Mouse (Mus musculus): Measurements from ENCODE around the gene Pde2a. TPM values are rescaled to one million over a fixed set of nuclear protein-coding genes. Genes with fewer than 3 reads are reported as not detected.
A peak's percentile ranks its signal among the peaks of the same experiment; 100 is the strongest.

The Pde2a gene
- polyA plus RNA-seq, 1 experiment from 2014 or later: 12.7 TPM

- no peak for ATAC-seq (replicated peaks; ENCODE audit: extremely low read depth, insufficient read depth, low FRiP score)
- Histone ChIP-seq H3K4me3 (ENCODE audit: low read length) (no peak overlapping the region), H3K9ac (ENCODE audit: low read length) (no peak overlapping the region), H3K9me3 (replicated peaks; ENCODE audit: control insufficient read depth, low read length) (no peaks in the 10 kb centered on the region), H3K4me2 (ENCODE audit: low read depth, low read length) (no peak overlapping the region), H3K27me3 (ENCODE audit: control insufficient read depth, insufficient read depth, low read length) (no peaks in the 10 kb centered on the region), H3K36me3 (ENCODE audit: control insufficient read depth, insufficient read depth) (no peaks in the 10 kb centered on the region), H3K27ac (ENCODE audit: low read length) (no peak overlapping the region), H3K4me1 (ENCODE audit: control insufficient read depth, insufficient read depth, low read length) (peaks cover 13% of the 10 kb centered on the region)
- WGBS: 58% methylated on average over 4 of the region's 4 CpGs
Observed at GRCm38 (mm10) chr7:101479841-101480240, 58.4 kb downstream of the Pde2a start.

GRCm38 (mm10) chr7:101480671-101481070, 59.2 kb downstream of the Pde2a start:
- 61% methylated on average over 6 of the region's 6 CpGs for WGBS
- H3K9ac ChIP-seq (ENCODE audit: low read length): no peak overlapping the region
- no peak overlapping the region for H3K27ac ChIP-seq (ENCODE audit: low read length)
- H3K4me2 ChIP-seq (ENCODE audit: low read depth, low read length): no peak overlapping the region
- H3K4me3 ChIP-seq (ENCODE audit: low read length): no peak overlapping the region
- H3K27me3 ChIP-seq (ENCODE audit: control insufficient read depth, insufficient read depth, low read length): no peaks in the 10 kb centered on the region
- peaks cover 13% of the 10 kb centered on the region for H3K4me1 ChIP-seq (ENCODE audit: control insufficient read depth, insufficient read depth, low read length)
- ATAC-seq (replicated peaks; ENCODE audit: extremely low read depth, insufficient read depth, low FRiP score): no peak
- H3K36me3 ChIP-seq (ENCODE audit: control insufficient read depth, insufficient read depth): no peaks in the 10 kb centered on the region
- H3K9me3 ChIP-seq (replicated peaks; ENCODE audit: control insufficient read depth, low read length): no peaks in the 10 kb centered on the region

- peaks cover 13% of the 10 kb centered on the region for H3K4me1 ChIP-seq (ENCODE audit: control insufficient read depth, insufficient read depth, low read length)
- no peak overlapping the region for H3K4me2 ChIP-seq (ENCODE audit: low read depth, low read length)
- no peak overlapping the region for H3K4me3 ChIP-seq (ENCODE audit: low read length)
- no peaks in the 10 kb centered on the region for H3K27me3 ChIP-seq (ENCODE audit: control insufficient read depth, insufficient read depth, low read length)
- WGBS: 62% methylated on average over 8 of the region's 8 CpGs
- H3K9me3 ChIP-seq (replicated peaks; ENCODE audit: control insufficient read depth, low read length): no peaks in the 10 kb centered on the region
- no peak overlapping the region for H3K27ac ChIP-seq (ENCODE audit: low read length)
- H3K36me3 ChIP-seq (ENCODE audit: control insufficient read depth, insufficient read depth): no peaks in the 10 kb centered on the region
- H3K9ac ChIP-seq (ENCODE audit: low read length): no peak overlapping the region
- no peak for ATAC-seq (replicated peaks; ENCODE audit: extremely low read depth, insufficient read depth, low FRiP score)
Observed at GRCm38 (mm10) chr7:101481872-101482498, 60.5 kb downstream of the Pde2a start.

GRCm38 (mm10) chr7:101482499-101483081, 61.1 kb downstream of the Pde2a start:
- WGBS: 34% methylated on average over 9 of the region's 9 CpGs
- Histone ChIP-seq H3K4me3 (ENCODE audit: low read length) (no peak overlapping the region), H3K27me3 (ENCODE audit: control insufficient read depth, insufficient read depth, low read length) (no peaks in the 10 kb centered on the region), H3K27ac (ENCODE audit: low read length) (no peak overlapping the region), H3K9me3 (replicated peaks; ENCODE audit: control insufficient read depth, low read length) (no peaks in the 10 kb centered on the region), H3K4me1 (ENCODE audit: control insufficient read depth, insufficient read depth, low read length) (peaks cover 13% of the 10 kb centered on the region), H3K4me2 (ENCODE audit: low read depth, low read length) (peak overlapping the region; percentile 21; the same call in 1 of the 2 replicates), H3K9ac (ENCODE audit: low read length) (no peak overlapping the region), H3K36me3 (ENCODE audit: control insufficient read depth, insufficient read depth) (no peaks in the 10 kb centered on the region)
- peak; percentile 55; the same call in 1 of the 2 replicates for ATAC-seq (replicated peaks; ENCODE audit: extremely low read depth, insufficient read depth, low FRiP score)

- WGBS: 67% methylated on average over 9 of the region's 9 CpGs
- Histone ChIP-seq H3K27ac (ENCODE audit: low read length) (no peak overlapping the region), H3K36me3 (ENCODE audit: control insufficient read depth, insufficient read depth) (no peaks in the 10 kb centered on the region), H3K4me3 (ENCODE audit: low read length) (no peak overlapping the region), H3K9ac (ENCODE audit: low read length) (no peak overlapping the region), H3K4me1 (ENCODE audit: control insufficient read depth, insufficient read depth, low read length) (peaks cover 13% of the 10 kb centered on the region), H3K27me3 (ENCODE audit: control insufficient read depth, insufficient read depth, low read length) (no peaks in the 10 kb centered on the region), H3K4me2 (ENCODE audit: low read depth, low read length) (no peak overlapping the region), H3K9me3 (replicated peaks; ENCODE audit: control insufficient read depth, low read length) (no peaks in the 10 kb centered on the region)
- ATAC-seq (replicated peaks; ENCODE audit: extremely low read depth, insufficient read depth, low FRiP score): no peak
Observed at GRCm38 (mm10) chr7:101483498-101484115, 62.1 kb downstream of the Pde2a start.

GRCm38 (mm10) chr7:101487102-101487501, 65.6 kb downstream of the Pde2a start:
- H3K9me3 ChIP-seq (replicated peaks; ENCODE audit: control insufficient read depth, low read length): no peaks in the 10 kb centered on the region; the same call in 1 of the 2 replicates
- no peaks in the 10 kb centered on the region for H3K27me3 ChIP-seq (ENCODE audit: control insufficient read depth, insufficient read depth, low read length)
- no peak overlapping the region for H3K4me2 ChIP-seq (ENCODE audit: low read depth, low read length)
- no peaks in the 10 kb centered on the region for H3K36me3 ChIP-seq (ENCODE audit: control insufficient read depth, insufficient read depth)
- no peak overlapping the region for H3K27ac ChIP-seq (ENCODE audit: low read length)
- no peak overlapping the region for H3K9ac ChIP-seq (ENCODE audit: low read length)
- peaks cover 13% of the 10 kb centered on the region for H3K4me1 ChIP-seq (ENCODE audit: control insufficient read depth, insufficient read depth, low read length)
- 64% methylated on average over 5 of the region's 5 CpGs for WGBS
- no peak overlapping the region for H3K4me3 ChIP-seq (ENCODE audit: low read length)
- no peak for ATAC-seq (replicated peaks; ENCODE audit: extremely low read depth, insufficient read depth, low FRiP score)

- Histone ChIP-seq H3K4me1 (ENCODE audit: control insufficient read depth, insufficient read depth, low read length) (no peaks in the 10 kb centered on the region), H3K4me3 (ENCODE audit: low read length) (no peak overlapping the region), H3K9me3 (replicated peaks; ENCODE audit: control insufficient read depth, low read length) (no peaks in the 10 kb centered on the region; the same call in 1 of the 2 replicates), H3K27ac (ENCODE audit: low read length) (no peak overlapping the region), H3K36me3 (ENCODE audit: control insufficient read depth, insufficient read depth) (no peaks in the 10 kb centered on the region), H3K27me3 (ENCODE audit: control insufficient read depth, insufficient read depth, low read length) (peaks cover 2% of the 10 kb centered on the region; the same call in 1 of the 2 replicates), H3K4me2 (ENCODE audit: low read depth, low read length) (no peak overlapping the region), H3K9ac (ENCODE audit: low read length) (no peak overlapping the region)
- 0 out of 2 replicates have a peak, but pooled peaks have one; percentile 14 for ATAC-seq (replicated peaks; ENCODE audit: extremely low read depth, insufficient read depth, low FRiP score)
- 49% methylated on average over 4 of the region's 4 CpGs for WGBS
Observed at GRCm38 (mm10) chr7:101490952-101491351, 69.5 kb downstream of the Pde2a start.

- no peaks in the 10 kb centered on the region for H3K9me3 ChIP-seq (replicated peaks; ENCODE audit: control insufficient read depth, low read length)
- H3K27me3 ChIP-seq (ENCODE audit: control insufficient read depth, insufficient read depth, low read length): peaks cover 17% of the 10 kb centered on the region
- ATAC-seq (replicated peaks; ENCODE audit: extremely low read depth, insufficient read depth, low FRiP score): no peak
- no peak overlapping the region for H3K4me3 ChIP-seq (ENCODE audit: low read length)
- no peak overlapping the region for H3K4me2 ChIP-seq (ENCODE audit: low read depth, low read length)
- H3K27ac ChIP-seq (ENCODE audit: low read length): no peak overlapping the region
- WGBS: 71% methylated on average over 3 of the region's 3 CpGs
- H3K4me1 ChIP-seq (ENCODE audit: control insufficient read depth, insufficient read depth, low read length): no peaks in the 10 kb centered on the region
- H3K9ac ChIP-seq (ENCODE audit: low read length): no peak overlapping the region
- no peaks in the 10 kb centered on the region for H3K36me3 ChIP-seq (ENCODE audit: control insufficient read depth, insufficient read depth)
Observed at GRCm38 (mm10) chr7:101498385-101498784, 76.9 kb downstream of the Pde2a start.

- no peaks in the 10 kb centered on the region for H3K9me3 ChIP-seq (replicated peaks; ENCODE audit: control insufficient read depth, low read length)
- H3K27ac ChIP-seq (ENCODE audit: low read length): no peak overlapping the region
- no peaks in the 10 kb centered on the region for H3K36me3 ChIP-seq (ENCODE audit: control insufficient read depth, insufficient read depth)
- H3K4me3 ChIP-seq (ENCODE audit: low read length): no peak overlapping the region
- peaks cover 23% of the 10 kb centered on the region for H3K27me3 ChIP-seq (ENCODE audit: control insufficient read depth, insufficient read depth, low read length)
- 0 out of 2 replicates have a peak, but pooled peaks cover under 1% of the 10 kb centered on the region for H3K4me1 ChIP-seq (ENCODE audit: control insufficient read depth, insufficient read depth, low read length)
- ATAC-seq (replicated peaks; ENCODE audit: extremely low read depth, insufficient read depth, low FRiP score): peak; percentile 19; the same call in 1 of the 2 replicates
- H3K4me2 ChIP-seq (ENCODE audit: low read depth, low read length): no peak overlapping the region
- WGBS: 29% methylated on average over 10 of the region's 10 CpGs
- H3K9ac ChIP-seq (ENCODE audit: low read length): no peak overlapping the region
Observed at GRCm38 (mm10) chr7:101499251-101499650, 77.8 kb downstream of the Pde2a start.

All from heart, embryonic 16.5 days (tissue).